Comparison of ENCODE assay signal across 8 mouse cellular contexts in the genomic region with DNA sequence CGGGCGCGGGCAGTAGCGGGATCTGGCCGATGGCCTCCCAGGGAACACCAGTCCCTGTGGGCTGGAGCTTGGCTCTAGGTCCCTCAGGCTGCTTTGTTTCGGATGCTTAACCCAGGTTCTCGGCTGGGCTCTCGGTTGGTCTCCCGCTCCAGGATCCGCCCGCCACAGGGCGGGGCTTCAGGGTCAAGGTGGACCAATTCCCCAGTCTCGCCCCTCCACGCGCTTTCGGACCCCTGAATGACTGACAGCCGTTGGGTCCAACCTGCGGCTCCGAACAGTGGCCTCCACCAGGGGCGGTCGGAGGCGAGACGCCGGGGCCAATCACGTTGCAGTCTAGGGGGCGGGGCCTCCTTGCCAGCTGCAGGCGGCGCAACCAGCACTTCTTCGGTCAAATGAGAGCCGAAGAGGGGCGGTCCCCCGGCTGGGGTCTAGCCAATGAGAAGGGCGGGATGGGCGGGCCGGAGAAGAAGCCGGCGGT. TPM values are rescaled to one million over a fixed set of nuclear protein-coding genes. Genes with fewer than 3 reads are reported as not detected.
DNase-seq lines count a peak whose midpoint lies in the region; ATAC-seq and TF ChIP-seq lines count a peak whose summit lies in the region.

No protein-coding gene starts in this region.

- TF ChIP-seq CTCF in lung, postnatal 0 days (IDR thresholded peaks at IDR 0.05) = peak; percentile 64

- peak overlapping the region; percentile 97 for H3K4me3 ChIP-seq in hindbrain, embryonic 10.5 days
- H3K4me3 ChIP-seq in lung, postnatal 0 days (ENCODE audit: low read depth, low read length) = peak overlapping the region; percentile 79

- peak; percentile 89 for ATAC-seq in frontal cortex, adult (ENCODE audit: low TSS enrichment)
- ATAC-seq in lung, postnatal 0 days = peak; percentile 98

- 0 out of 2 replicates have a peak, but pooled peaks have one; percentile 17 for TF ChIP-seq EP300 in lung, postnatal 0 days (IDR thresholded peaks at IDR 0.05)

- H3K4me2 ChIP-seq in lung, postnatal 0 days (replicated peaks; ENCODE audit: low read depth, low read length) = peak overlapping the region; percentile 96

- DNase-seq in MN1 (ENCODE audit: low spot score) = peak; percentile 99
- peak; percentile 100 for DNase-seq in cerebellum, adult 9-10 months
- DNase-seq in hindbrain, embryonic 10.5 days (ENCODE audit: low spot score) = peak; percentile 100
- DNase-seq in layer of hippocampus, adult 9-11 months = peak; percentile 100
- DNase-seq in lung, postnatal 0 days (ENCODE audit: low spot score) = peak; percentile 100
- peak; percentile 98 for DNase-seq in ovary, postnatal 14 days (ENCODE audit: low spot score)
- peak; percentile 99 for DNase-seq in thymus, postnatal 14 days

- peak overlapping the region; percentile 95 for H3K27ac ChIP-seq in hindbrain, embryonic 10.5 days
- H3K27ac ChIP-seq in lung, postnatal 0 days (ENCODE audit: low read length) = peak overlapping the region; percentile 89

- under 1% methylated on average over 37 of the region's 37 CpGs for WGBS in hindbrain, embryonic 10.5 days
- 0% methylated on average over 33 of the region's 37 CpGs for WGBS in lung, postnatal 0 days

- H3K27me3 ChIP-seq in hindbrain, embryonic 10.5 days (ENCODE audit: insufficient read depth, poor library complexity, severe bottlenecking) = no peaks in the 10 kb centered on the region
- H3K27me3 ChIP-seq in lung, postnatal 0 days (replicated peaks; ENCODE audit: insufficient read depth, low read length) = no peaks in the 10 kb centered on the region

- peaks cover 25% of the 10 kb centered on the region for H3K4me1 ChIP-seq in hindbrain, embryonic 10.5 days (replicated peaks)
- H3K4me1 ChIP-seq in lung, postnatal 0 days (ENCODE audit: insufficient read depth, low read depth, low read length) = peaks cover 8% of the 10 kb centered on the region; the same call in 1 of the 2 replicates

- H3K36me3 ChIP-seq in hindbrain, embryonic 10.5 days = no peaks in the 10 kb centered on the region
- no peaks in the 10 kb centered on the region for H3K36me3 ChIP-seq in lung, postnatal 0 days (ENCODE audit: insufficient read depth, low read length)

- H3K9ac ChIP-seq in lung, postnatal 0 days (replicated peaks; ENCODE audit: low read depth) = peak overlapping the region; percentile 39

- no peaks in the 10 kb centered on the region for H3K9me3 ChIP-seq in hindbrain, embryonic 10.5 days
- H3K9me3 ChIP-seq in lung, postnatal 0 days (ENCODE audit: low read length) = no peaks in the 10 kb centered on the region

RNA-seq across cellular contexts. Expression of a gene that starts 9.8 kb away (rescaled TPM):
- polyA plus RNA-seq in hindbrain, embryonic 10.5 days (2016; fragmentation: Nextera tagmentation; extraction: Ambion mirVana) = 45.7 and 46.9 TPM in 2 replicates
- polyA plus RNA-seq in lung, postnatal 0 days (2015; fragmentation: Nextera tagmentation; extraction: Ambion mirVana) = 13.7 and 14.7 TPM in 2 replicates

Comparison
In these comparisons a context has a peak if more than half of its experiments do, and no peak if none do; other contexts are left out.
1. Peak in every context shown above with its lines: DNase-seq, ATAC-seq, H3K4me3 ChIP-seq and H3K27ac ChIP-seq.